Mouse (Mus musculus): ENCODE results near the gene D630003M21Rik. TPM values are rescaled to one million over a fixed set of nuclear protein-coding genes. Genes with fewer than 3 reads are reported as not detected.

Gene D630003M21Rik
- polyA plus RNA-seq, 1 experiment from 2014 or later: 1.8 TPM

DNA sequence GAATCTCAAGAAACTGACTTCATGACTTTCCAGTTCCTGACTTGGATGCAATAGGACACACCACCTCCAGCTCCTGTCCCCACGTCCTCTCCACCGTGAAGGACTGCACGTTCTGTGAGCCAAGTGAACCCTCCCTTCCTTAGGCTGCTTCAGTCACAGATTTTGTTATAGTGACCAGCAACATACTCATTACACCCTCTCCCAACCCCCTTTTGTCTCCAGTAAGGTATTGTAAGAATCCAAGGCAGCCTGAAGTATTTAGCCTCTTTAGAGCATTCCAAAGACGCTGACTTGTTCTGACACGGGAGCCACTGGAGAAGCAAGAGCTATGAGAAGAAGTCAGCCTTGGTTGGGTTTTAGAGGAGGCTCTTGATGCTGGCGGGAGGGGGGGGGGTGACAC, 59.7 kb downstream of the D630003M21Rik start:
- Histone ChIP-seq H3K27ac (ENCODE audit: low read length) (no peak overlapping the region), H3K4me3 (replicated peaks; ENCODE audit: low read length) (no peak overlapping the region), H3K4me1 (replicated peaks; ENCODE audit: control insufficient read depth, insufficient read depth, low read length) (0 out of 2 replicates have a peak, but pooled peaks cover 3% of the 10 kb centered on the region), H3K36me3 (ENCODE audit: control insufficient read depth, insufficient read depth) (no peaks in the 10 kb centered on the region), H3K9ac (replicated peaks; ENCODE audit: low read depth, low read length) (no peak overlapping the region), H3K9me3 (ENCODE audit: control insufficient read depth, low read length) (no peaks in the 10 kb centered on the region), H3K4me2 (ENCODE audit: low read length) (no peak overlapping the region), H3K27me3 (replicated peaks; ENCODE audit: control insufficient read depth, insufficient read depth, low read length) (no peaks in the 10 kb centered on the region)
- no peak for ATAC-seq
- WGBS: 79% methylated on average over 6 of the region's 6 CpGs

DNA sequence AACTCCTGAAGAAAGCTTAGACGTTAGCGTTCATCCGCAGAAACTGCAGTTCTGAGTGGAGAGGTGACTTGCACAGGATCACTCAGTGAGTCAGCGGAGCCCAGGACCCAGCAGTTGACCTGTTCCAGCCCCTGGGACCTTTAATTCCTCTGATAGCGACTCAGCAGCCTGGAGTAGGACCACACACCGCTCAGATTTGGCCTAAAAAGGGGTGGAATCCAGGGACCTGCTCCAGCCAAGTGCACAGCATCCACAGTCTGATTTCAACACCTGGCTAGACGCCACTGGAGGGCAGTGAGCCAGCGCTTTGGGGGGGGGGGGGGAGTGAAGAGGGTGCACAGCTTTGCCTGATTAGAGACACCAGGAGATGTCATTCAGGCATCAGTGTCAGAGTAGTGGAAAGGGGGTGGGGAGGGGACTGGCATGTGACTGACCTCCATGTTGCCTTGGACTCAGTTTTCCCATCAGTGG, 60.2 kb downstream of the D630003M21Rik start:
- H3K4me3 ChIP-seq (replicated peaks; ENCODE audit: low read length): no peak overlapping the region
- H3K9ac ChIP-seq (replicated peaks; ENCODE audit: low read depth, low read length): no peak overlapping the region
- H3K9me3 ChIP-seq (ENCODE audit: control insufficient read depth, low read length): no peaks in the 10 kb centered on the region
- no peak for ATAC-seq
- H3K4me1 ChIP-seq (replicated peaks; ENCODE audit: control insufficient read depth, insufficient read depth, low read length): 0 out of 2 replicates have a peak, but pooled peaks cover 3% of the 10 kb centered on the region
- 56% methylated on average over 7 of the region's 8 CpGs for WGBS
- no peaks in the 10 kb centered on the region for H3K27me3 ChIP-seq (replicated peaks; ENCODE audit: control insufficient read depth, insufficient read depth, low read length)
- no peak overlapping the region for H3K27ac ChIP-seq (ENCODE audit: low read length)
- no peaks in the 10 kb centered on the region for H3K36me3 ChIP-seq (ENCODE audit: control insufficient read depth, insufficient read depth)
- H3K4me2 ChIP-seq (ENCODE audit: low read length): no peak overlapping the region

DNA sequence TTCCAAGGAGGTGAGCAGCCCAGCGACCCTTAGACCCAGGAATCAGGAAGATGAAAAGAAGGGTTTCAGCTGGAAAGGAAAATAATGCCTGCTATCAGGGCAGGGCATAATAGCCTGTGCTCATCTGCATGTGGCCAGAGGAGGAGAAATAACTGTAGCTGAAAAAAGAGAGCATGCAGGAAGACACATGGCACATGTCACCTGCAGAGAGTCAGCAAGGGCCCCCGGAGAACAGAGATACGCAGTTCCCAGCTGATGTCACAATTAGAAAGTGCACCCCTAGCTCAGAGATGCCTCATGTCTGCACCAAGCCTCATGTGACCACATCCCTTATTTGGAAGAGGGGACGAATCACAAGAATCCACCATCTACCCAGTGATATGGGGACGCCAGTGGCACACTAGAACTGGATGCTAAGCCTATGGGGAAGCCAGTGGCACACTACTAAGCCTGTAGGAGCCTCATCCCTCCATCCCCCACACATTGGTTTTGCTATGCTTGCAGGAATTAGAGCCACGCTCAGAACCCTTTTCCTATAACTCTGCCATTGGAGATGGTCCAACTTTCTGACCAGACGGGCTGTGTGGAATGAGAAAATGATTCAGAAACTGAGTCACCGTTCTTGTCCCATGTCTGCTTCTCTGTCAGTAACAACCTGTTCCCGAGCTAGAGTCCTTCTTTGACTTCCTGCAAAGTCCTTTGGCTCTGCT, 61.4 kb downstream of the D630003M21Rik start:
- Histone ChIP-seq H3K36me3 (ENCODE audit: control insufficient read depth, insufficient read depth) (no peaks in the 10 kb centered on the region), H3K27me3 (replicated peaks; ENCODE audit: control insufficient read depth, insufficient read depth, low read length) (no peaks in the 10 kb centered on the region), H3K27ac (ENCODE audit: low read length) (no peak overlapping the region), H3K4me3 (replicated peaks; ENCODE audit: low read length) (no peak overlapping the region), H3K9me3 (ENCODE audit: control insufficient read depth, low read length) (no peaks in the 10 kb centered on the region), H3K4me1 (replicated peaks; ENCODE audit: control insufficient read depth, insufficient read depth, low read length) (0 out of 2 replicates have a peak, but pooled peaks cover 3% of the 10 kb centered on the region), H3K4me2 (ENCODE audit: low read length) (no peak overlapping the region), H3K9ac (replicated peaks; ENCODE audit: low read depth, low read length) (no peak overlapping the region)
- 70% methylated on average over 9 of the region's 9 CpGs for WGBS
- no peak for ATAC-seq

DNA sequence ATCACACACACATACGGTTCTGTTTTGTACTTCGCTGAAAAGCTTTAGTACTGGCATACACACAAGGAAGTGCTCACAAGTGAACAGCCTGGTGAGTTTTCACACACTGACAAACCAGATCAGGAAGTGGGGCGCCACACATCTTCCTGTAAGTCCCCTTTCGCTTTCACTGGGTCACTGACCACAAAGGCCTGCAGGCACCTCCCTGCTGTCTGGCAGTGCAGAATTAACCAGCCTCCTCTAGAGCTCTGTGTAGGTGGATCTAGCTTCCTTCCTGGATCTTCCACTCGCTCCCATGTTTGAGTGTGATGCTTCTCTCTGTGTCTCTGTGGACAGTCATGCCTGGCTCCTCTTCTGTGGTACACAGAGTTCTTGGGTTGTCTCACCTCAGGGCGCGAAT, 62.4 kb downstream of the D630003M21Rik start:
- H3K4me1 ChIP-seq (replicated peaks; ENCODE audit: control insufficient read depth, insufficient read depth, low read length): 0 out of 2 replicates have a peak, but pooled peaks cover 3% of the 10 kb centered on the region
- no peak overlapping the region for H3K4me3 ChIP-seq (replicated peaks; ENCODE audit: low read length)
- no peaks in the 10 kb centered on the region for H3K27me3 ChIP-seq (replicated peaks; ENCODE audit: control insufficient read depth, insufficient read depth, low read length)
- WGBS: 82% methylated on average over 7 of the region's 7 CpGs
- H3K9me3 ChIP-seq (ENCODE audit: control insufficient read depth, low read length): no peaks in the 10 kb centered on the region
- ATAC-seq: no peak
- H3K4me2 ChIP-seq (ENCODE audit: low read length): no peak overlapping the region
- no peak overlapping the region for H3K27ac ChIP-seq (ENCODE audit: low read length)
- no peaks in the 10 kb centered on the region for H3K36me3 ChIP-seq (ENCODE audit: control insufficient read depth, insufficient read depth)
- no peak overlapping the region for H3K9ac ChIP-seq (replicated peaks; ENCODE audit: low read depth, low read length)

DNA sequence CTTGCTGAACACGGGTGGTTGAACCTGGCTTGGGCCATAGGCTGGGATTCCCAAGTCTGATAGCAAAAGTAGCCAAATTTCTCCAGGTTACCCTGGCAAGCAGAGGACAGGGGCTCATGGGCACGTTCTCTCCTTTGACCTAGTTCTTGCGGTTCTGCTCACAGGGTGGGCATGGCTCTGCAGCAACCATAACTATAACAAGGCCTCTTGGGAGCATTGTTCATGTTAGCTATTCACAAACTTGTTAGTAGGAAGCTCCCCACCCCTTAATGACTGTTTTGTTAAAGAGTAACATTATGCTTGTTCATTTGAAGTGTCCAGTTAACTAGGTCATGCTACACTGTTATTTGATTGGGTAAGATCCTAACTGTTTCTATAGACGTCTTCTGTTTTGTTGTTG, 63.2 kb downstream of the D630003M21Rik start:
- ATAC-seq: no peak
- Histone ChIP-seq H3K4me2 (ENCODE audit: low read length) (no peak overlapping the region), H3K4me1 (replicated peaks; ENCODE audit: control insufficient read depth, insufficient read depth, low read length) (0 out of 2 replicates have a peak, but pooled peaks cover 3% of the 10 kb centered on the region), H3K9me3 (ENCODE audit: control insufficient read depth, low read length) (no peaks in the 10 kb centered on the region), H3K27ac (ENCODE audit: low read length) (no peak overlapping the region), H3K4me3 (replicated peaks; ENCODE audit: low read length) (no peak overlapping the region), H3K27me3 (replicated peaks; ENCODE audit: control insufficient read depth, insufficient read depth, low read length) (no peaks in the 10 kb centered on the region), H3K36me3 (ENCODE audit: control insufficient read depth, insufficient read depth) (no peaks in the 10 kb centered on the region), H3K9ac (replicated peaks; ENCODE audit: low read depth, low read length) (no peak overlapping the region)
- 74% methylated on average over 4 of the region's 4 CpGs for WGBS

DNA sequence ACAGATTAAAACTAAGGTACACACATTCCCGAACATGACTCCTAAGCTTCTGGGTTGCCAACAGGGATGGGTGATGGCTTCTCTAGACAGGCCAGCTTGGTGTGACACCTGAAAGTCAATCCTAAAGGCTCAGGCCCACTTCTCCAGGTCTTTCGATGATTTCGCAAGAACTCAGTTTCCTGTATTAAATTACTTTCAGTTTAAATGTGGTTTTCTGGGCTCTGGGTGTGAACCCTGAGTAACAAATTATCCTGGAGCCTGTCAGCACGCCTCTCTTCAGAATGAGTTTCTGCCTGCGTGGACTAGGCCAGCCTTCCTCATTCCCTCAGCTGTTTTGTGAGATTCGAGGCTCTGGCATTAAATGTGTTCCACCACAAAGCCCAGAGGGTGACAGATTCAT, 66.0 kb downstream of the D630003M21Rik start:
- no peak overlapping the region for H3K4me3 ChIP-seq (replicated peaks; ENCODE audit: low read length)
- no peaks in the 10 kb centered on the region for H3K4me1 ChIP-seq (replicated peaks; ENCODE audit: control insufficient read depth, insufficient read depth, low read length)
- H3K36me3 ChIP-seq (ENCODE audit: control insufficient read depth, insufficient read depth): no peaks in the 10 kb centered on the region
- H3K4me2 ChIP-seq (ENCODE audit: low read length): no peak overlapping the region
- no peak for ATAC-seq
- 83% methylated on average over 6 of the region's 6 CpGs for WGBS
- no peak overlapping the region for H3K27ac ChIP-seq (ENCODE audit: low read length)
- no peak overlapping the region for H3K9ac ChIP-seq (replicated peaks; ENCODE audit: low read depth, low read length)
- no peaks in the 10 kb centered on the region for H3K9me3 ChIP-seq (ENCODE audit: control insufficient read depth, low read length)
- H3K27me3 ChIP-seq (replicated peaks; ENCODE audit: control insufficient read depth, insufficient read depth, low read length): no peaks in the 10 kb centered on the region

DNA sequence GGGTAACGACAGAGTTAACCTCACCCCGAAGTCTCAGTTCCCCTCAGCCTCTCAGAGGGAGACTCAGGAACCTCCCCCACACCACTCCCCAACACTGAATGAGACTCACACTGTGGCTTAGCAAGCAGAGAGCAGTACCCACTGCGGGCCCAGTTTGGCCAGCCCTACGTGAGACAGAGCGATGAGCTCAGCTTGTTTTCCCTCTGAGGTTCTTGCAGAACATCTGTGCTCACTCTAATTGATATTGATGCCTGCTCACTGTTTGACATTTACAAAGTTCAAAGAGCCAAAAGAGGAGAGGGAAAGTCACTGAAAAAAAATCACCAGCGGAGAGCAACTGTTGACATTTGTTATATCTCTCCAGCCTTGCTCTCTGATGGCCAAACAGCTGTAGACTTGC, 67.3 kb downstream of the D630003M21Rik start:
- 88% methylated on average over 6 of the region's 6 CpGs for WGBS
- no peaks in the 10 kb centered on the region for H3K4me1 ChIP-seq (replicated peaks; ENCODE audit: control insufficient read depth, insufficient read depth, low read length)
- H3K4me3 ChIP-seq (replicated peaks; ENCODE audit: low read length): no peak overlapping the region
- no peak overlapping the region for H3K4me2 ChIP-seq (ENCODE audit: low read length)
- ATAC-seq: no peak
- no peaks in the 10 kb centered on the region for H3K27me3 ChIP-seq (replicated peaks; ENCODE audit: control insufficient read depth, insufficient read depth, low read length)
- no peak overlapping the region for H3K9ac ChIP-seq (replicated peaks; ENCODE audit: low read depth, low read length)
- no peaks in the 10 kb centered on the region for H3K36me3 ChIP-seq (ENCODE audit: control insufficient read depth, insufficient read depth)
- H3K27ac ChIP-seq (ENCODE audit: low read length): no peak overlapping the region
- no peaks in the 10 kb centered on the region for H3K9me3 ChIP-seq (ENCODE audit: control insufficient read depth, low read length)

DNA sequence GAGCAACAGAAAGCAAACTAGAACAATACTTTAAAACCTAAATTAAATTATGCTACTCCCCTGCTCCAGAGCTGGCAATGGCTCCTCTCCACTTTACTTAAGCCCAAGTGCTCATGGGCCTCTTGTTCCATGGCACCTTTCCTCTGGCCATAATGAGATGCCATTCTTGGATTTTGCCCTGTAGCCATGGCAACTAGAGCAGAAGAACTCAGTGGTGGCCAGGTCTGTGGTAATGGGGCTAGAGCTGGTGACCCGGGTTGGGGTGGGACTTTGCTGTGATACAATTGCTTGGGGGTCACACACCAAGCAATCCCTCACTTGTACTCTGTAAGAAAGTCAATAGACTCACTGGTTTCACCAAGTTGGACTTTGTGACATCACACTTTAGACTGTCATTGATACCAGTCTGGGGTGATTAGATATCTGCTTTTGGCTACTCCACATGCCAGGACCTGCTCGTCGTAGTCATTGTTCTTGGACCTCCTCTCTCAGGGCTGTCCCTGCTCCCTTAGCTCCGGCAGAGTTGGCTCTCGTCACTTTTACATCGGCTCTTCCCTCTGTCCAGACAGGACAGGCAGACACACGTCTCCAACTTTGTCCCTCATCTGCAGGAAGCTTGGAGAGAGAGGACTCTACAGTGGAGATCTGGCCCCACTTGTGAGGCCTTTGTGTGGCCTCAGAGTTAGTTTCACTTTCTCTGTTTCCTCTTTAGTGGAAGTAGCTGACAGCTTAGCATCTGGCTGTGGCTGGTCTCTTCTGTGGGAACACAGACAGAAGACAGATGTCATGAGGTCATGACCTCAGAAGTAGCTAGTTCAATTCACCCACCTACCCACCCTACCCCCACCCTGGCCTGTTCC, 69.4 kb downstream of the D630003M21Rik start:
- no peaks in the 10 kb centered on the region for H3K4me1 ChIP-seq (replicated peaks; ENCODE audit: control insufficient read depth, insufficient read depth, low read length)
- H3K4me2 ChIP-seq (ENCODE audit: low read length): no peak overlapping the region
- H3K9ac ChIP-seq (replicated peaks; ENCODE audit: low read depth, low read length): no peak overlapping the region
- H3K27ac ChIP-seq (ENCODE audit: low read length): no peak overlapping the region
- no peak overlapping the region for H3K4me3 ChIP-seq (replicated peaks; ENCODE audit: low read length)
- ATAC-seq: no peak
- WGBS: 70% methylated on average over 7 of the region's 7 CpGs
- H3K9me3 ChIP-seq (ENCODE audit: control insufficient read depth, low read length): no peaks in the 10 kb centered on the region
- no peaks in the 10 kb centered on the region for H3K27me3 ChIP-seq (replicated peaks; ENCODE audit: control insufficient read depth, insufficient read depth, low read length)
- no peaks in the 10 kb centered on the region for H3K36me3 ChIP-seq (ENCODE audit: control insufficient read depth, insufficient read depth)

DNA sequence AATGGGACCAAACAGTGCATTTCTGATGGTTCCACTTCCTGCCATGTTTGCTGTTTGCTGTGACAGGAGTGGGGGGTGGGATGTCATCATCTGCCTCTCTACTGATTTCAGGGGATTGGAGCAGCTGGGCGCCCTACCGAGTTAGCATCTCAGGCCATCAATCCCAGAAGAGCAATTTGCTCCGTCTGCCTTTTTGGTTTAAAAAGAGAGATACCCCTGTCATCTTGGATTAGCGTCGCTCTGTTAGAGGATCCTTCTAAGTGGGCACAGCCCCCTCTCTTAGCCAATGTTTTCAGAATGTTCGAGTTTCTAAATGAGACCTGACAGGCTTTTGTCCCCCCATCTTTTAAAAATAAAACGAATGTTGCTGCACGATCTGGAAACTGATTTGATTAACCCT, 71.4 kb downstream of the D630003M21Rik start:
- Histone ChIP-seq H3K9ac (replicated peaks; ENCODE audit: low read depth, low read length) (no peak overlapping the region), H3K4me2 (ENCODE audit: low read length) (no peak overlapping the region), H3K9me3 (ENCODE audit: control insufficient read depth, low read length) (no peaks in the 10 kb centered on the region), H3K4me1 (replicated peaks; ENCODE audit: control insufficient read depth, insufficient read depth, low read length) (peaks cover 11% of the 10 kb centered on the region), H3K36me3 (ENCODE audit: control insufficient read depth, insufficient read depth) (no peaks in the 10 kb centered on the region), H3K27me3 (replicated peaks; ENCODE audit: control insufficient read depth, insufficient read depth, low read length) (no peaks in the 10 kb centered on the region), H3K4me3 (replicated peaks; ENCODE audit: low read length) (no peak overlapping the region), H3K27ac (ENCODE audit: low read length) (no peak overlapping the region)
- no peak for ATAC-seq
- 46% methylated on average over 8 of the region's 8 CpGs for WGBS

Data from forebrain, embryonic 16.5 days (tissue).